Mouse (Mus musculus): ENCODE results near the gene Nup62.
"Not testable (repeated sequence)": the region's sequence is repeated elsewhere in the genome, so short reads cannot be mapped to it uniquely, and the experiment has no call there.

Gene Nup62

GRCm38 (mm10) chr7:44863210-44863609 is 47.3 kb downstream of the Nup62 start:
- DNase-seq (ENCODE audit: low spot score in 2 of 2) = no peak

DNA sequence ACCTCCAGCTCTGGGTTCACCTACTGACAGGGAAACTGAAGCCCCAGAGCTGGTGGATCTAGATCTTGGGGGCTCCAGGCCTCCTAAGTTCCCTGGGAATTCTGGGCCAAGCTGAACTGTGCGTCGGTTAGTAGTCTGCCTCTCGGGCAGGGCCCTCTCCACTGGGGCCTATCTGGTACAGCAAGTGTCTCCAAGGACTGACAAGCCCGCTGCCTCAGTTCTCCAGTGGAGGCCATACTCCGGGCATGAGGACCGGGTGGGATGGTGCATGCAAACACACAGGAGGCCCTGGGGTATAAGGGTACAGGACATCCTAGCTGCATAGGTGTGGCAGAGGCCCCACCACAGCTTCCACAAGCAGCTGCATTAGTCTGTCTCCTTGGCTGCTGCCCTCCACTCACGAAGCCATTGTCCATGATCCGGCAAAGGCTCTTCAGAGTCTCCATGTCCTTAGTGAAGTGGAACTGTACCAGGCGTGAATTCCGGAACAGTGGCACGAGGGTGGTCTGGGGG is 48.1 kb downstream of the Nup62 start:
- no peak for DNase-seq (ENCODE audit: low spot score in 2 of 2)

DNA sequence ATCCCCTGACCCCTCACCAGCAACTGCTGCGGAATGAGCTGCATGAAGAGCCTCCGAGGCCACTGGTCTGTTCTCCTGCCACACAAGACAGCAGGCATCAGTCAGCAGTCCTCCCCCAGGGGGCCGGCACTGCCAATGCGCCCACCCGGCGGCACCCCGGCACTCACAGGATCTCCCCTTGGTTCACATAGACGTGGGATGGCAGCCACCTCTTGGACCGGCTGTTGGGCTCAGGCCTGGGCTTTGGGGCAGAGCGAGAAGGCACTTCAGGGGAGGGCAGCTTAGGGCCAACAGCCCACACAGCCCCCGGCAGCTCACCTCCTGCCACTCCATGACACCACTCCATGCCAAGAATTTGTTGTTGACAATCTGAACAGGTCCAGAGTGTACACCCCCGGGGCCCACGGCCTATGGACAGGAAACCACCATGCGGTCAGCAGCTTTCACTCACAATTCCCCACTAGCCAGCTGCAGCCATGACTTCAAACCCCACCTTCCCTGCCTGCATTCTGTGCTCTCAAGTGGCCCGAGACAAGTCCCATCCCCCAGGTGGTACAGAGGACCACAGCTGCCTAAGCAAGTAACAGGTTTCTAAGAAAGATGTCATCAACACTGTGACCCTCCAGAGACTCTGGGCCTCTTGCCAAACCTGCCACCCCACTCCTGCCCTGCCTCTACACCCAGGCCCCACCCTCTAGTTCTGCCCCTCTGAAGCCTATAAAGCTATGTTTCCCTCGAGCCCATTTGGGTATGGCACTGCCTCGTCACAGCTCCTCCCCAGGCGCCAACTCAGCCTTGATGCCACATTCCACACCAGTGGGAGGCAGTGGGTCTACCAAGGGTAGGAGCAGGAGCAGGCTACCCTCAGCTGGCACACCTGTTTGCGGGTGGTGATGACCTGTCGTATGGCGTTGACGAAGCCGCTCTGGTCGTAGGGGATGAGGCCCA is 49.0 kb downstream of the Nup62 start:
- no peak for DNase-seq (ENCODE audit: low spot score in 2 of 2)

- peak; percentile 74 to 80 for DNase-seq (ENCODE audit: low spot score in 2 of 2)
These were observed 50.6 kb downstream of the Nup62 start for GRCm38 (mm10) chr7:44866276-44867009.

GRCm38 (mm10) chr7:44867010-44867702 is 51.3 kb downstream of the Nup62 start:
- DNase-seq (ENCODE audit: low spot score in 2 of 2) = no peak

DNA sequence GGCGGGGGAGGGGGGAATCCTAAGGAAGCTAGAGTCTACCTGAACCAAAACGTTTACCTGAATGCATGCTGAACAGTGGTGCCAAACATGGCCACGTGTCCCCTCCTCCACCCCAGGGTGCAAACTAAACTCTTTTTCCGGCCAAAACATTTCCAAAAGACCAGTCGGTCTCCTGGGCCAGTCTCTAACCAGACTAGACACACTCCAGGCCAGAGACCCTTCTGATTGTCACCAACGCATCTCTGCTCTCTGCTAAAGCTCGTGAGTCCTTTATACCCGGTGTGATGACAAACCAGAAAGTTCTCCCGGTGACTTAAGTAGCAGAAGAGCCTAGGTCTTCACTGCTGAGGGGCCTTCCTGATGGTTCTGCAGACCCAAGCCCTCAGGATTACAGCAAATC is 51.9 kb downstream of the Nup62 start:
- DNase-seq (ENCODE audit: low spot score in 2 of 2) = no peak

DNA sequence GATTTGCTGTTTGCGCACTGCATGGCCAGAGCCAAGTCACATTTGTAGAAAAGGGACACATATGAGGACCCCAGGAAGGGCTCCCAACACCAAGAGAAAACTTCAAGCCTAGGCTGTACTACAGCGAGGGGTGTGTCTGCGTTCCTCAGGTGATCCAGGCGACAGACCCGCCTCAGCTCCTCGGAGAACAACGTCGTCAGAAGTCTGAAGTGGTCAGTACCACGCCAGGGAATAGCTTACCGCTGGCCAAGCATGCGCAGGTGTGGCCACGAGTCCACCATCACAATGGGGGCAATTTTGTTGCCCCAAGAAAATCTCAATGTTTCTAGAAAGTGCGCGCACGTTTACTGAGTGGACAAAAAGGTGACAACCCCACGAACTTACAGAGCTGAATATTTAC is 52.6 kb downstream of the Nup62 start:
- DNase-seq (ENCODE audit: low spot score in 2 of 2) = no peak

DNA sequence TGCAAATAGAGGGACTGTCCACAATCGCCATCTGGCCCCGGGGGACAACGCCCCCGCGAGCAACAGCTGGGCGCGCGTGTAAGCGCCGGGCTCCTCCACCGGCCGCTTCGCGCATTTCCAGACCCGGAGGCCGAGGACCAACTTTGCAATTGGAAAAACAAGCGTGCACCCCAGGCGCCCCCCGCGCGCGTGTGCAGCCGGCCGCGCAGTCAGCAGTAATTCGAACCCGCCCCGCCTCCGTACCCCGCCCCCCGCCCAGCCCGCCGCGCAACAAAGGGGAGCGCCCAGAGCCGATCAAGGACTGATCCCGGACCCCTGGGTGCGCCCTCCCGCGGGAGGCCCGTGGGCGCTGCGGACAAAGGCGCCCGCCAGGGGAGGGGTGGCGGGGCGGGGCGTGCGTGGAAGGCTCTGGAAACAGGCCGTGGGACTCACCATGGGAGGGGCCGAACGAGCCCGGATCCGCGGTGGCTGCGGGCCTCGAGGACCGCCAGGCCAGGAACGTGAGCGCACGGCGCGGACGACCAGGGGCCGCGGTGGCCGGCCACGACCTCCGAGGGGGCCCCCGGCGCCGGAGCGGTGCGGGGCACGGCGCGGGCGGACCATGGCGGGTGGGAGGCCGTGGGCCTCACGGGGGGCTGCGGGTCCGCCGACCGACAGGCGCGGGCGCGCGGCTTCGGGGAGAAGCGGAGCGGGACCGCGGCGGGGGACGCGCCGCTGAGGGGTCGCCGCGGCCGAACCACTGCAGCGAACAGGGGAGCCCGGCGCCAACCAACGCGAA is 53.2 kb downstream of the Nup62 start:
- DNase-seq (ENCODE audit: low spot score in 2 of 2) = peak; percentile 73 to 76

GRCm38 (mm10) chr7:44869697-44870528 is 54.0 kb downstream of the Nup62 start, which contains the start of gene Ptov1:
Gene Ptov1 (minus strand): TSS chr7:44869788.
- peak; percentile 92 for DNase-seq (ENCODE audit: low spot score in 2 of 2)

GRCm38 (mm10) chr7:44870614-44871013 is 54.7 kb downstream of the Nup62 start:
- DNase-seq (ENCODE audit: low spot score in 2 of 2) = no peak

DNA sequence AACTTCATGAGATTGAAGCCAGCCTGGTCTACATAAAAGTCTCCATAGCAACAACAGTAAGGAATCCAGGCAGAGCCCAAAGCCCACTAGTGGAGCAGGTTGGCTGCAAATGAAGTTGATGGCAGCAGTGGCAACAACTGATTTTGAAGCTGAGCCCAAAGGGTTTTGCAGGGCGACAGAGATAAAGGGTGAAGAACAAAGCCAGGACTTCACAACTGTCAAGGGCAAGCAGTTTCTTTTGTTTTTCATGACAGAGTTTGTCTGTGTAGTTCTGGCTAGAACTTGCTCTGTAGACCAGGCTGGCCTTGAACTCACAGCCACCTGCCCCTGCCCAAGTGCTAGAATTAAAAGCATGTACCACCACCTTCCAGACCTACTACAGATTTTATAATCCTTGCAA is 55.3 kb downstream of the Nup62 start:
- no peak for DNase-seq (ENCODE audit: low spot score in 2 of 2)

GRCm38 (mm10) chr7:44871774-44872173 is 55.9 kb downstream of the Nup62 start:
- DNase-seq (ENCODE audit: low spot score in 2 of 2) = not testable (repeated sequence)

GRCm38 (mm10) chr7:44877833-44878232 is 61.9 kb downstream of the Nup62 start:
- no peak for DNase-seq (ENCODE audit: low spot score in 2 of 2)

All from urinary bladder, postnatal 4 days (tissue).